Comparison of ENCODE assay signal across 17 mouse cellular contexts in genomic region chr12:26436334-26436733, GRCm38 (mm10). TPM values are rescaled to one million over a fixed set of nuclear protein-coding genes. Genes with fewer than 3 reads are reported as not detected.
DNase-seq lines count a peak whose midpoint lies in the region; ATAC-seq and TF ChIP-seq lines count a peak whose summit lies in the region.
"Had no signal": no experiment of that assay in that cellular context is flagged by ENCODE, and none has a peak within 500 bp of the region (broad histone marks: within the 10 kb centered on the region; RNA-seq: fewer than 3 reads in every experiment).

No protein-coding gene starts in this region.

- intact Hi-C loops in heart, postnatal 14 days (cut with DNase I): no loop called here

- no peak for TF ChIP-seq CTCF in lung, postnatal 0 days (IDR thresholded peaks at IDR 0.05)
- no peak for TF ChIP-seq CTCF in intestine, postnatal 0 days (IDR thresholded peaks at IDR 0.05; ENCODE audit: low read depth)

- no peak overlapping the region for H3K4me2 ChIP-seq in heart, embryonic 12.5 days
- no peak overlapping the region for H3K4me2 ChIP-seq in lung, postnatal 0 days (replicated peaks; ENCODE audit: low read depth, low read length)
- no peak overlapping the region for H3K4me2 ChIP-seq in intestine, postnatal 0 days (replicated peaks; ENCODE audit: low read depth)
- H3K4me2 ChIP-seq: hindbrain, embryonic 12.5 days; lung, embryonic 15.5 days; midbrain, embryonic 13.5 days had no signal

- no peak overlapping the region for H3K9ac ChIP-seq in heart, embryonic 12.5 days
- no peak overlapping the region for H3K9ac ChIP-seq in lung, postnatal 0 days (replicated peaks; ENCODE audit: low read depth)
- no peak overlapping the region for H3K9ac ChIP-seq in intestine, postnatal 0 days (ENCODE audit: low read depth, low read length)
- H3K9ac ChIP-seq: hindbrain, embryonic 12.5 days; lung, embryonic 15.5 days; midbrain, embryonic 13.5 days had no signal

- H3K4me1 ChIP-seq in heart, embryonic 12.5 days (replicated peaks): peaks cover 5% of the 10 kb centered on the region; the same call in 1 of the 2 replicates
- H3K4me1 ChIP-seq in lung, postnatal 0 days (ENCODE audit: insufficient read depth, low read depth, low read length): no peaks in the 10 kb centered on the region
- no peaks in the 10 kb centered on the region for H3K4me1 ChIP-seq in intestine, postnatal 0 days (replicated peaks; ENCODE audit: control insufficient read depth, insufficient read depth, low read length)
- H3K4me1 ChIP-seq: hindbrain, embryonic 12.5 days; midbrain, embryonic 13.5 days had no signal

- no peaks in the 10 kb centered on the region for H3K27me3 ChIP-seq in heart, embryonic 12.5 days (replicated peaks)
- H3K27me3 ChIP-seq in lung, postnatal 0 days (replicated peaks; ENCODE audit: insufficient read depth, low read length): no peaks in the 10 kb centered on the region
- H3K27me3 ChIP-seq in intestine, postnatal 0 days (replicated peaks; ENCODE audit: control insufficient read depth, insufficient read depth, low read length): no peaks in the 10 kb centered on the region
- H3K27me3 ChIP-seq: hindbrain, embryonic 12.5 days; lung, embryonic 15.5 days; midbrain, embryonic 13.5 days had no signal

- TF ChIP-seq EP300 in lung, postnatal 0 days (IDR thresholded peaks at IDR 0.05): peak; percentile 64; the same call in 1 of the 2 replicates

- H3K36me3 ChIP-seq in heart, embryonic 12.5 days: no peaks in the 10 kb centered on the region
- H3K36me3 ChIP-seq in lung, postnatal 0 days (ENCODE audit: insufficient read depth, low read length): no peaks in the 10 kb centered on the region
- no peaks in the 10 kb centered on the region for H3K36me3 ChIP-seq in intestine, postnatal 0 days (ENCODE audit: control insufficient read depth, insufficient read depth)
- H3K36me3 ChIP-seq: hindbrain, embryonic 12.5 days; lung, embryonic 15.5 days; midbrain, embryonic 13.5 days had no signal

- peak; percentile 51 for DNase-seq in adrenal gland, postnatal 10 days
- no peak for DNase-seq in adrenal gland, adult 2 months
- DNase-seq in heart, adult 8-10 months (ENCODE audit: low spot score): peak; percentile 69
- peak; percentile 49 to 56 for DNase-seq in heart, postnatal 14 days
- DNase-seq in lung, postnatal 0 days (ENCODE audit: low spot score): peak; percentile 64
- DNase-seq in cerebellum, postnatal 14 days: no peak
- DNase-seq: cerebellum, postnatal 10 days; liver; spleen, adult 18-20 months; thymus, postnatal 25 days had no signal

- H3K27ac ChIP-seq in heart, embryonic 12.5 days (ENCODE audit: poor library complexity, severe bottlenecking): no peak overlapping the region
- H3K27ac ChIP-seq in lung, postnatal 0 days (ENCODE audit: low read length): no peak overlapping the region
- H3K27ac ChIP-seq in intestine, postnatal 0 days (ENCODE audit: low read depth, low read length): no peak overlapping the region
- H3K27ac ChIP-seq: hindbrain, embryonic 12.5 days; lung, embryonic 15.5 days; midbrain, embryonic 13.5 days had no signal

- H3K4me3 ChIP-seq in heart, embryonic 12.5 days: no peak overlapping the region
- no peak overlapping the region for H3K4me3 ChIP-seq in lung, postnatal 0 days (ENCODE audit: low read depth, low read length)
- H3K4me3 ChIP-seq in intestine, postnatal 0 days (ENCODE audit: low read depth, low read length): no peak overlapping the region
- H3K4me3 ChIP-seq: erythroblast, embryonic 14.5 days; hindbrain, embryonic 12.5 days; lung, embryonic 15.5 days; midbrain, embryonic 13.5 days had no signal

- H3K9me3 ChIP-seq in heart, embryonic 12.5 days (replicated peaks): no peaks in the 10 kb centered on the region
- no peaks in the 10 kb centered on the region for H3K9me3 ChIP-seq in lung, postnatal 0 days (ENCODE audit: low read length)
- no peaks in the 10 kb centered on the region for H3K9me3 ChIP-seq in intestine, postnatal 0 days (ENCODE audit: control insufficient read depth)
- H3K9me3 ChIP-seq: hindbrain, embryonic 12.5 days; lung, embryonic 15.5 days had no signal

- no peak for ATAC-seq in heart, embryonic 12.5 days (ENCODE audit: insufficient number of reproducible peaks, low FRiP score)
- peak; percentile 50; the same call in 1 of the 2 replicates for ATAC-seq in lung, postnatal 0 days
- ATAC-seq in intestine, postnatal 0 days: no peak
- ATAC-seq: forebrain, embryonic 16.5 days; midbrain, embryonic 13.5 days had no signal

- WGBS in heart, embryonic 12.5 days: 72% methylated on average over 4 of the region's 4 CpGs
- 58% methylated on average over 4 of the region's 4 CpGs for WGBS in lung, postnatal 0 days
- 73% methylated on average over 4 of the region's 4 CpGs for WGBS in intestine, postnatal 0 days

RNA-seq across cellular contexts. Expression of gene Rsad2, which starts 19.9 kb away (rescaled TPM):
- total RNA-seq in adrenal gland, postnatal 10 days (2021): 10 to 100 TPM; 13.9 to 15.0 TPM
- total RNA-seq in adrenal gland, adult 2 months (2021): 10 to 100 TPM in 1 of 2 experiments, 1 to 10 TPM in 1; 7.6 to 23.4 TPM
- polyA plus RNA-seq in adrenal gland, adult 2 months (2012; rRNA removed): 5.1 and 7.0 TPM in 2 replicates
- 1 to 10 TPM; 4.0 to 7.3 (median 5.7) TPM for total RNA-seq in heart, adult 8-10 months (2022)
- polyA plus RNA-seq in heart, embryonic 12.5 days (2016; fragmentation: Nextera tagmentation; extraction: Ambion mirVana): 1.2 and 1.5 TPM in 2 replicates
- total RNA-seq in heart, postnatal 14 days (2021): 10 to 100 TPM; 22.8 to 23.9 TPM
- 11.5 and 13.3 TPM in 2 replicates for polyA plus RNA-seq in lung, postnatal 0 days (2015; fragmentation: Nextera tagmentation; extraction: Ambion mirVana)
- polyA plus RNA-seq in intestine, postnatal 0 days (2015; fragmentation: Nextera tagmentation; extraction: Ambion mirVana): 10.8 and 13.1 TPM in 2 replicates

RNA-seq across cellular contexts. Expression of gene Rnf144a, which starts 21.3 kb away (rescaled TPM):
- total RNA-seq in adrenal gland, postnatal 10 days (2021): 10 to 100 TPM; 32.3 to 48.8 TPM
- total RNA-seq in adrenal gland, adult 2 months (2021): 10 to 100 TPM; 21.2 to 22.1 TPM
- polyA plus RNA-seq in adrenal gland, adult 2 months (2012; rRNA removed): 7.9 and 10.5 TPM in 2 replicates
- 10 to 100 TPM in 2 of 4 experiments, 1 to 10 TPM in 2; 4.8 to 11.7 (median 8.9) TPM for total RNA-seq in heart, adult 8-10 months (2022)
- 10.0 and 11.3 TPM in 2 replicates for polyA plus RNA-seq in heart, embryonic 12.5 days (2016; fragmentation: Nextera tagmentation; extraction: Ambion mirVana)
- 10 to 100 TPM; 29.9 to 31.8 TPM for total RNA-seq in heart, postnatal 14 days (2021)
- polyA plus RNA-seq in lung, postnatal 0 days (2015; fragmentation: Nextera tagmentation; extraction: Ambion mirVana): 69.6 and 73.7 TPM in 2 replicates
- 4.4 and 5.5 TPM in 2 replicates for polyA plus RNA-seq in intestine, postnatal 0 days (2015; fragmentation: Nextera tagmentation; extraction: Ambion mirVana)
- polyA plus RNA-seq: erythroblast, embryonic 14.5 days had no signal

RNA-seq across cellular contexts. Expression of gene Cmpk2, which starts 32.7 kb away (rescaled TPM):
- 10 to 100 TPM; 13.2 to 25.8 TPM for total RNA-seq in adrenal gland, postnatal 10 days (2021)
- total RNA-seq in adrenal gland, adult 2 months (2021): 10 to 100 TPM; 11.1 to 19.5 TPM
- 19.3 and 20.4 TPM in 2 replicates for polyA plus RNA-seq in adrenal gland, adult 2 months (2012; rRNA removed)
- 1 to 10 TPM; 3.5 to 4.6 (median 4.4) TPM for total RNA-seq in heart, adult 8-10 months (2022)
- polyA plus RNA-seq in heart, embryonic 12.5 days (2016; fragmentation: Nextera tagmentation; extraction: Ambion mirVana): 5.3 and 6.4 TPM in 2 replicates
- total RNA-seq in heart, postnatal 14 days (2021): 1 to 10 TPM; 5.6 to 6.2 TPM
- polyA plus RNA-seq in lung, postnatal 0 days (2015; fragmentation: Nextera tagmentation; extraction: Ambion mirVana): 9.8 and 9.9 TPM in 2 replicates
- 14.2 and 15.0 TPM in 2 replicates for polyA plus RNA-seq in intestine, postnatal 0 days (2015; fragmentation: Nextera tagmentation; extraction: Ambion mirVana)

Comparison
In these comparisons a context has a peak if more than half of its experiments do, and no peak if none do; other contexts are left out.
1. DNase-seq: peak in adrenal gland, postnatal 10 days (single experiment), heart, adult 8-10 months (single experiment), heart, postnatal 14 days (2 of 2) and lung, postnatal 0 days (single experiment); none in adrenal gland, adult 2 months (single experiment) and cerebellum, postnatal 14 days (0 of 2).